Mouse (Mus musculus): ENCODE measurements around the gene 1700123O20Rik.

Gene 1700123O20Rik

GRCm38 (mm10) chr14:54686063-54686521 is at the start of gene 1700123O20Rik:
Gene 1700123O20Rik, plus strand, starts transcription at chr14:54686216.
- peak in 1 of 2 experiments; percentile 80 for DNase-seq

GRCm38 (mm10) chr14:54636954-54637353 is 49.1 kb upstream of the 1700123O20Rik start:
- peak in 1 of 2 experiments; percentile 45 for DNase-seq

- DNase-seq = no peak
Observed at GRCm38 (mm10) chr14:54638210-54638609, 47.8 kb upstream of the 1700123O20Rik start.

- no peak for DNase-seq
Observed at GRCm38 (mm10) chr14:54640121-54640520, 45.9 kb upstream of the 1700123O20Rik start.

- no peak for DNase-seq
Observed at GRCm38 (mm10) chr14:54640946-54641304, 45.1 kb upstream of the 1700123O20Rik start, which contains the start of gene Gm17606. Gene Gm17606, plus strand, starts transcription at chr14:54640952.

GRCm38 (mm10) chr14:54641305-54641969 is 44.6 kb upstream of the 1700123O20Rik start, which contains the start of gene Cdh24:
Gene Cdh24, minus strand, starts transcription at chr14:54641364.
- DNase-seq = peak; percentile 90 to 93

- DNase-seq = no peak
Observed at GRCm38 (mm10) chr14:54642224-54642944, 43.6 kb upstream of the 1700123O20Rik start.

- no peak for DNase-seq
Observed at GRCm38 (mm10) chr14:54643011-54643410, 43.0 kb upstream of the 1700123O20Rik start.

GRCm38 (mm10) chr14:54644294-54644693 is 41.7 kb upstream of the 1700123O20Rik start:
- DNase-seq = no peak

GRCm38 (mm10) chr14:54646455-54646854 is 39.6 kb upstream of the 1700123O20Rik start:
- DNase-seq = no peak

GRCm38 (mm10) chr14:54646898-54647636 is 38.9 kb upstream of the 1700123O20Rik start:
- peak; percentile 54 to 65 for DNase-seq

- DNase-seq = no peak
Observed at GRCm38 (mm10) chr14:54647900-54648299, 38.1 kb upstream of the 1700123O20Rik start.

- peak; percentile 77 to 88 for DNase-seq
Observed at GRCm38 (mm10) chr14:54650621-54651454, 35.2 kb upstream of the 1700123O20Rik start.

- DNase-seq = no peak
Observed at GRCm38 (mm10) chr14:54651556-54651955, 34.5 kb upstream of the 1700123O20Rik start.

- DNase-seq = no peak
Observed at GRCm38 (mm10) chr14:54652787-54653186, 33.2 kb upstream of the 1700123O20Rik start.

- peak; percentile 91 to 93 for DNase-seq
Observed at GRCm38 (mm10) chr14:54653496-54653895, 32.5 kb upstream of the 1700123O20Rik start.

- no peak for DNase-seq
Observed at GRCm38 (mm10) chr14:54660009-54660408, 26.0 kb upstream of the 1700123O20Rik start.

- no peak for DNase-seq
Observed at GRCm38 (mm10) chr14:54664477-54665222, 21.4 kb upstream of the 1700123O20Rik start.

GRCm38 (mm10) chr14:54669381-54669780 is 16.6 kb upstream of the 1700123O20Rik start:
- DNase-seq = peak; percentile 55 to 62

- DNase-seq = peak; percentile 56 to 69
Observed at GRCm38 (mm10) chr14:54674317-54674716, 11.7 kb upstream of the 1700123O20Rik start.

- no peak for DNase-seq
Observed at GRCm38 (mm10) chr14:54676290-54676689, 9.7 kb upstream of the 1700123O20Rik start.
